ENCODE assay signal across 8 mouse cellular contexts in genomic region chr12:38047256-38047655, GRCm38 (mm10).
"Had no signal": no experiment of that assay in that cellular context is flagged by ENCODE, and none has a peak within 500 bp of the region (broad histone marks: within the 10 kb centered on the region; RNA-seq: fewer than 3 reads in every experiment).

No protein-coding gene starts in this region.

- DNase-seq: lung, adult 18-20 months; lung, embryonic 14.5 days; lung, postnatal 10 days; lung, postnatal 4 days; midbrain, embryonic 14.5 days; right cerebral cortex, postnatal 14 days; thymus, adult 2 months; thymus, postnatal 25 days had no signal
